Mouse (Mus musculus): ENCODE results near the gene Man1b1. TPM values are rescaled to one million over a fixed set of nuclear protein-coding genes. Genes with fewer than 3 reads are reported as not detected.
A peak's percentile ranks its signal among the peaks of the same experiment; 100 is the strongest.

The Man1b1 gene
- polyA plus RNA-seq, 1 experiment = 14.6 TPM

DNA sequence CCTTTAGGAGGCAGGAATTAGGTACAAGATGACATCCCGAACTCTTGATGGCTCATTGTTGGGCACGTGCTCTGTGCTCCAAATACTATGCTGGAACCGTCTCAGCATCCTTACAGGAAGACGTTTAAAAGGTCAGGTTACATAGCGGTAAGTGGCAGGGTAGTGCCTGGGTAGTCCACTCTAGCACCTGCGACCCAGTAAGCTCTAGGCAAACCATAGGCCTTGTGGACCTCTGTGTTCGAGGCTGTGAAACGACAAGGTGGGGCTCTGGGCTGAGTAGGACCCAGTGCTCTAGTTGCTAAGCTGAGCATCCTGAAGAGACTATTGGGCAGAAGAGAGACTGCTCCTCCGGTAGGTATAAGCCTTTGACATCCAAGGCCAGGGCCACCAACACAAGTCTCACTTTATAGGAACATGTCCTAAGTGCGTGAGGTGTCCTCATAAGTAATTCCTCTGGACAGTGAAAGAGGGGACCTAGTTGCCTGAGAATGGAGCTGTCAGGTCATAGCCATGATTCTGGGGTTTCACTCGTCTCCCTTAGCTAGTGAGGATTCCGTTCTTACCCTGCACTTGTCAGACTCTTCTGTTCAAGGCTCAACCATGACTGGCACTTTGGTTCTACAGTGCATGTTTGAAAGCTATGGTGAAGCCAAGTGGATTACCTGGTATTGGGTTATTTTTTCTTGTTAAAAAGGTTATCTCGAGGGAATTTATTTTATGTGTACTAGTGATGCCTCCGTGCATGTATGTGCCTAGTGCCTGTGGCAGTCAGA lies 26.4 kb upstream of the Man1b1 start:
- Histone ChIP-seq H3K27ac (ENCODE audit: insufficient read depth, low read length) (no peak overlapping the region), H3K36me3 (ENCODE audit: control insufficient read depth, insufficient read depth, low read length) (no peaks in the 10 kb centered on the region), H3K4me1 (ENCODE audit: control insufficient read depth, insufficient read depth, insufficient read length) (no peaks in the 10 kb centered on the region; the same call in 1 of the 2 replicates), H3K27me3 (ENCODE audit: control insufficient read depth, insufficient read depth, low read length) (peaks cover 5% of the 10 kb centered on the region; the same call in 1 of the 2 replicates), H3K4me3 (ENCODE audit: extremely low read depth, insufficient read depth, insufficient read length) (no peak overlapping the region)
- no peak for DNase-seq (ENCODE audit: low read depth in 1 of 2, low spot score in 2 of 2)
- WGBS = 50% methylated on average over 14 of the region's 14 CpGs
- TF ChIP-seq POLR2A (IDR thresholded peaks at IDR 0.05; ENCODE audit: low read depth, low read length) (no peak), CTCF (IDR thresholded peaks at IDR 0.05; ENCODE audit: extremely low read depth, insufficient read depth, insufficient read length, insufficient replicate concordance) (no peak)

DNA sequence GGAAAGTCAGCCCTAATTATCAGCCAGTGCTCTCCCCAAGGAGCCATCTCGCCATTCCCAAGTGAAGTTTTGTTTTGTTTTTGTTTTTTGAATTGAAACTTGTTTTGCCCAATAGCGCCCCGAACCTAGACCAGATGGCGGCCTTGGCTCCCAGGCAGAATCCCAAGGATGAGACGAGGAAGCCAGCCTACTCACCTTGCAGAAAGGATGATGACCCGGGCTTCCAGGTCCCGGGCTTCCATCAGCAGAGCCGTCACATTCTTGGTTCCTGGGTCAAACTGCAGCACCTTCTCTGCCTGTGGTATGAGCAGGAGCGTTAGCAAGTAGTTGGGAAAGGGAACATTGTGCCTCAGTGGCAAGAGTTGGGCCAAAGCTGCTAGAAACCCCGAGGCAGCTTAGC lies 22.0 kb upstream of the Man1b1 start:
- Histone ChIP-seq H3K36me3 (ENCODE audit: control insufficient read depth, insufficient read depth, low read length) (no peaks in the 10 kb centered on the region), H3K27me3 (ENCODE audit: control insufficient read depth, insufficient read depth, low read length) (peaks cover 7% of the 10 kb centered on the region)

DNA sequence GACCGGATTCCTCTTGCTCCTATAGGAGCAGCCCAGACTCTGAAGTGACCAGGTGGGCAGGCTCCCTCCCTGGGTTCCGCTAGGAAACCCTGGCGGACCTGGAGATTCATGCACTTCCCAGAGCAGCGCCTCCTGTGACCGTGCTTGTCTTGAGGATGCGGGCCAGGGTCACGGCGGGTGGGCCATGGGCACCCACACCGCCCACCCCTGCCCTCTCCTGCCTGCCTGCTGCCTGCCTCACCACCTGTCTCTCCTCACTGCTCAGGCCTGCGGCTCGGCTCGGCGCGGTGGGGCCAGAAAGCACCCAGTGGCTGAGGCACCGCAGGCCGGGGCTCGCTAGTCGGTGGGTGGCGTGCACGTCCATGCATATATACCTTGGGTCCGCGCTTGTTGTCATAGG lies 21.2 kb upstream of the Man1b1 start:
- no peak for DNase-seq (ENCODE audit: low read depth in 1 of 2, low spot score in 2 of 2)
- H3K36me3 ChIP-seq (ENCODE audit: control insufficient read depth, insufficient read depth, low read length) = no peaks in the 10 kb centered on the region
- H3K4me3 ChIP-seq (ENCODE audit: extremely low read depth, insufficient read depth, insufficient read length) = no peak overlapping the region
- whole genome bisulfite sequencing = 5% methylated on average over 22 of the region's 22 CpGs
- no peak for TF ChIP-seq POLR2A (IDR thresholded peaks at IDR 0.05; ENCODE audit: low read depth, low read length)
- no peak for TF ChIP-seq CTCF (IDR thresholded peaks at IDR 0.05; ENCODE audit: extremely low read depth, insufficient read depth, insufficient read length, insufficient replicate concordance)
- H3K27me3 ChIP-seq (ENCODE audit: control insufficient read depth, insufficient read depth, low read length) = peaks cover 6% of the 10 kb centered on the region
- H3K4me1 ChIP-seq (ENCODE audit: control insufficient read depth, insufficient read depth, insufficient read length) = no peaks in the 10 kb centered on the region
- H3K27ac ChIP-seq (ENCODE audit: insufficient read depth, low read length) = no peak overlapping the region

More for the DNA sequence above, 22.0 kb upstream of the Man1b1 start:
- no peak for TF ChIP-seq CTCF (IDR thresholded peaks at IDR 0.05; ENCODE audit: extremely low read depth, insufficient read depth, insufficient read length, insufficient replicate concordance)
- Histone ChIP-seq H3K27ac (ENCODE audit: insufficient read depth, low read length) (no peak overlapping the region), H3K4me3 (ENCODE audit: extremely low read depth, insufficient read depth, insufficient read length) (no peak overlapping the region), H3K4me1 (ENCODE audit: control insufficient read depth, insufficient read depth, insufficient read length) (no peaks in the 10 kb centered on the region; the same call in 1 of the 2 replicates)
- no peak for DNase-seq (ENCODE audit: low read depth in 1 of 2, low spot score in 2 of 2)
- 55% methylated on average over 10 of the region's 10 CpGs for WGBS

DNA sequence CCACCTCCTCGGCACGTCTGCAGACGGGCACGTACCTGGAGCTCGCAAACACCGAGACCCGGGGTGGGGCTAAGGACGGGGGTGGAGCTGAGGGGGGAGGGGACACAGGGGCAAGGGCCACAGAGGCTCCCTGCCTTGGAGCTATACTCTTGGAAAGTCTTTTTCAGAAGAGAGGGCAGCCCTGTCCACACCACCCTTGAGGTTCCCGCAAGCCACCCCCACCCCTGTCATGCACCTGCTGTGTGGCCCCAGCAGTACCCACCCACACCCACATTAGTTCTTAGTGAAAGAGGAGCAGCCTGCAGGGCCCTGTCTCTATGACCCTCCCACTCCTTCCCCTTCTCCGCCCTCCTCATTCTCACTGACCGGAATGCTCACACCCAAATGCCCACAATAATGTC lies 20.6 kb upstream of the Man1b1 start:
- Histone ChIP-seq H3K4me3 (ENCODE audit: extremely low read depth, insufficient read depth, insufficient read length) (no peak overlapping the region), H3K27ac (ENCODE audit: insufficient read depth, low read length) (no peak overlapping the region), H3K4me1 (ENCODE audit: control insufficient read depth, insufficient read depth, insufficient read length) (no peaks in the 10 kb centered on the region), H3K27me3 (ENCODE audit: control insufficient read depth, insufficient read depth, low read length) (peaks cover 6% of the 10 kb centered on the region), H3K36me3 (ENCODE audit: control insufficient read depth, insufficient read depth, low read length) (no peaks in the 10 kb centered on the region)
- TF ChIP-seq CTCF (IDR thresholded peaks at IDR 0.05; ENCODE audit: extremely low read depth, insufficient read depth, insufficient read length, insufficient replicate concordance) (no peak), POLR2A (IDR thresholded peaks at IDR 0.05; ENCODE audit: low read depth, low read length) (no peak)
- DNase-seq (ENCODE audit: low read depth in 1 of 2, low spot score in 2 of 2) = no peak
- 9% methylated on average over 11 of the region's 11 CpGs for WGBS

DNA sequence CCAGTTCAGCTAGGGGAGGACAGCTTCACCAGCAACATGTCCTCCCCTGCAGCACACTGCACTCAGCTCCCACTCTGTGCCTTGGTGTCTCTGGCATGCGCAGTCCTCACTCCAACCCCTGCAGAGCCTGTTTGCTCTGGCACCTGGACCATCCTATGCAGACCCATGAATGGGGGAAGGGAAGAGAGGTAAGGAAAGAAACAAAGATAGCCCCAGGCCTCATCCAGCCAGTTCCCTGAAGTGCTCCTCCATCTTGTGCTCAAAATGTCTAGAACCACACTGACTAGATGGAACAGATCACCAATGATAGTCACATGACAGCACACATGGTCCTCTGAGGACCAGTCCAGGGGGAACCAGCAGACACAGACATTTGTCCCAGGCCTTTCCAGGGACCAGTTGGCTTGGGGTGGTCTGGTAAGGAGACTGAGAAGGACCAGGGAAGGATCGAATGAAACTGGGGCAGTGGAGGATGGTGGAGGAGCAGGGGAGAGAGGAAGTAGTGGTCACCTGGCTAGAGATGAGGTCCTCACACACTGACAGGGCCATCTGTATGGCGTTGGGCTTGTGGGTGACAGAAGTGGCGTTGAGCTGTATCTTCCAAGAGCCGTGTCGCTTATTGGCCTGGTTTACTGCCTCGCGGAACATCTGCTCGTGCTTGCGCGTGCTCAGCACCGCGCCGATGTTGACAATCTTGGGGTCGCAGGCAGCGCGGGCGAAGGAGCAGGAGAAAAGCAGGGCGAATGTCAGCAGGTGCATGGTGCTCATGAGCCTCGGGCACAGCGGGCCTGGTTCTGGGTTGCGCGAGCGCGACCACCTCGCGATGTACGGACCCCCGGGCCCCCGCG lies 13.8 kb upstream of the Man1b1 start:
- Histone ChIP-seq H3K27me3 (ENCODE audit: control insufficient read depth, insufficient read depth, low read length) (peaks cover 2% of the 10 kb centered on the region), H3K36me3 (ENCODE audit: control insufficient read depth, insufficient read depth, low read length) (no peaks in the 10 kb centered on the region), H3K4me3 (ENCODE audit: extremely low read depth, insufficient read depth, insufficient read length) (no peak overlapping the region), H3K27ac (ENCODE audit: insufficient read depth, low read length) (no peak overlapping the region), H3K4me1 (ENCODE audit: control insufficient read depth, insufficient read depth, insufficient read length) (peaks cover 7% of the 10 kb centered on the region; the same call in 1 of the 2 replicates)
- no peak for TF ChIP-seq POLR2A (IDR thresholded peaks at IDR 0.05; ENCODE audit: low read depth, low read length)
- TF ChIP-seq CTCF (IDR thresholded peaks at IDR 0.05; ENCODE audit: extremely low read depth, insufficient read depth, insufficient read length, insufficient replicate concordance) = no peak
- DNase-seq (ENCODE audit: low read depth in 1 of 2, low spot score in 2 of 2) = no peak
- WGBS = 6% methylated on average over 31 of the region's 31 CpGs

DNA sequence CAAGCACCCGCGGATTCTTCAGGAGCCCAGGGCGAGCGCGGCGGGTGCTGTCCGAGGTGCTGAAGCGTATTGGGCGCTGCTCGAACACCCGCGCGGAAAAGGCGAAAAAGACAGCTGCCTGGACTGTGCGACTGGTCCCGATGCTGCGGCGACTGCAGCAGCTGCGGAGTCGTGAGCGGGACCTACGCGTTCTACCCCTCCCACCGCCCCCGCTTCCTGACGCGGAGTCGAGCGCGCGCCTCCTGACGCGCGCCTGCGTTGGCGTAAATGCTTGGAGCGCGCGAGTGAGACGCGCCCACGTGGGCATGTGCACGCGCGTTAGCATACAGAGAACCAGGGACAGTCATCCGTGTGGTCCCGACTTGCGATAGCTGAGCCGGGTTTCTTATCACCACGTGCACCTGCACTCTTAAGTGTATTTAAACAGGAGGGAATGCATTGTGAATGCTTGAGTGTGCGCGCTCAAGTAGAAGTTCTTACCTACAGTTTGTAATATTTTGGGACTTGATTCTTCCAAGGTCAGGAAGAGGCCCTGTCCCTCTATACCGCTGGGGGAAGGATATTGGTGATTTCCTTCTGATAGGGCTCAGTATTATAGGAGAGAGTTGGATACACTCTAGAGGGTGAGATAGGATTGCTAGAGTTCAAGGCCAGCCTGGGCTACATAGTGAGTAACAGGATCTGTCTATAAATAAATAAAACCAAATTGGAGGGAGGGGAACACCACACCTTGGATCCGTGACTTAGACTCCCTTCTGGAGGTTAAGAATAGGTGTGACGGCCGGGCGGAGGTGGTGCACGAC lies 13.0 kb upstream of the Man1b1 start, which contains the start of gene Grin1:
Gene Grin1 (minus strand): TSS at position 217 of the 803 bp plus-strand sequence.
- WGBS = 11% methylated on average over 58 of the region's 58 CpGs
- H3K27ac ChIP-seq (ENCODE audit: insufficient read depth, low read length) = no peak within 1 kb of the TSS
- H3K36me3 ChIP-seq (ENCODE audit: control insufficient read depth, insufficient read depth, low read length) = no peaks in the 10 kb centered on the region
- no peak for TF ChIP-seq POLR2A (IDR thresholded peaks at IDR 0.05; ENCODE audit: low read depth, low read length)
- peak in 1 of 2 experiments; percentile 34 for DNase-seq (ENCODE audit: low read depth in 1 of 2, low spot score in 2 of 2)
- H3K4me3 ChIP-seq (ENCODE audit: extremely low read depth, insufficient read depth, insufficient read length) = no peak within 1 kb of the TSS
- peaks cover 7% of the 10 kb centered on the region; the same call in 1 of the 2 replicates for H3K4me1 ChIP-seq (ENCODE audit: control insufficient read depth, insufficient read depth, insufficient read length)
- H3K27me3 ChIP-seq (ENCODE audit: control insufficient read depth, insufficient read depth, low read length) = peaks cover 2% of the 10 kb centered on the region

All from spleen, adult 2 months (tissue).